Mouse (Mus musculus) retina, embryonic 14.5 days (tissue): ENCODE measurements at regions not wholly inside any gene's neighbourhood (a gene's known extent, or its start where the extent isn't known, plus 50 kb on each side); places are given as distances from the start of the nearest gene placed in this dataset.

ENCODE experiments used
- DNase-seq: peaks from one replicate; pipeline ENCODE4 v3.0.0-alpha.2; 2015; ENCODE audit warnings: low spot score

DNA sequence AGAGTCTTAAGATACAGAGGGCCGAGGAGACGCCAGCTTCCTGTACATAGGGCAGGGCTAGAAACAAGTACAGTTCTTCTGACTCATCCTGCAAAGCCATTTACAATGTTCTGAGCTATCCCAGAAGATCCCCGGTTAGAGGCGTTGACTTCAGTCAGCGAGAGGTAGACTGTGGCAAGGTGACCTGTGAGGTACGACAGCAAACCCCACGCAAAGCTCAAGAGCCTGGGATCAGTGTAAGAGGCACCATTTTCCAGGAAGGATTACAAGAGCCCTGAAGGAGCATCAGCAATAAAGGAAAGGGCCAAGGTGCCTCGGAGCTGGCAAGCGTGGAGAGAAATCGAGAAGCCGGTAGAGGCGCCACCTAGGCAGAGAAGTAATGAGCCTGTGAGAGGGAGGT is 61.8 kb upstream of the Frmd6 start:
- no peak for DNase-seq

DNA sequence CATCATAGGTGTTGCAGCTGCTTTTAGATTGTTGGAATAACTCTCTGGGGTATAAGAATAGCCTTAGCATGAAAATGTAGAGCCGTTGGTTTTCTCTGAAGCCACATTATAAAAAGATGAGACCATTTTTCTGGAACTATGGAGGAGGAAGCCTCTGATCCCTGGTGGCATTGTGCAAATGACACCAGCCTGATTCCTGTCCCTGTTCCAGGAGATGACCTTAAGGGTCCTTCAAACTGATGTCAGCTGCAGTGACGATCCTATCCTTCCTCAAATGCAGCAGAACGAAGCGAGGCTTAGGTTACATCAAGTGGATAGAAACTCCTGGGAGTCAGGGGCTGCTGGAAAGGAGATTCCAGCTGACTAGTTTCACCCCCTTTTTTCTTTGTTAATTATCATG is 59.0 kb upstream of the Frmd6 start:
- no peak for DNase-seq

DNA sequence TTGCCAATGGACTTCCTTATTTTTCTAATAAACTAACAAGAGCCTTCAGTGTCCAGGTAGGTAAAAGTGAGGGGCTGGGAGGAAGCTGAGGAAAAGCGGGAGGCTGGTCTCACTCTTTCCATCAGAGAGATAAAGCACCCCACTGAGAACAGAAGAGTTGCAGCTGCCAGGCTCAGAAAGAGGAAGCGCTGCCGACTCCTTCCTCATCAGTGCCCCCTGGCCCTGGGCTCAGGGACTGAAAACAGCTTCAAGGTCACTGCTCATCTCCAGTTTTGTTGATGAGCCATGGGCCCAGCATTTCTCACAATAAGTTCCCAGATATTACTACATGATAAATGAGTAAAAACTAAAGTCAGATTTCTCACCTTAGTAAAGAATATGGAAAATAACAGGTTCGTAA is 57.4 kb upstream of the Frmd6 start:
- DNase-seq, result no peak

DNA sequence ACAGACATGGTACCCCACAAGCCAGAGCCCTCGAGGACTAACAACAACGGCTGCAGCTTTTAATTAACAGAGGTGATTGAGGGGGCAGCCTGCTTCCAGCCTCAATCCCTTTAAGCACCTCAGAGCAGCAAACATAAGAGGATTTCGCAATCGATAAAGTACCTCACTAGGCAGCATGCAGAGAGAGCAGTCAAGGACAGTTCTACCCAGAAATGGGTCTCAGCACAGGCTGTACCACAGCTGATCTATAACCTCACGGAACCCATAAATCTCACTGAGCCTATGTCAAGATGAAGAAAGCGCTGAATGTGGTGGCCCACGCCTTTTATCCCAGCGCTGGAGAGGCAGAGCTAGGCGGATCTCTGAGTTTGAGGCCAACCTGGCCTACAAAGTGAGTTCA is 56.6 kb upstream of the Frmd6 start:
- peak; percentile 45 for DNase-seq

DNA sequence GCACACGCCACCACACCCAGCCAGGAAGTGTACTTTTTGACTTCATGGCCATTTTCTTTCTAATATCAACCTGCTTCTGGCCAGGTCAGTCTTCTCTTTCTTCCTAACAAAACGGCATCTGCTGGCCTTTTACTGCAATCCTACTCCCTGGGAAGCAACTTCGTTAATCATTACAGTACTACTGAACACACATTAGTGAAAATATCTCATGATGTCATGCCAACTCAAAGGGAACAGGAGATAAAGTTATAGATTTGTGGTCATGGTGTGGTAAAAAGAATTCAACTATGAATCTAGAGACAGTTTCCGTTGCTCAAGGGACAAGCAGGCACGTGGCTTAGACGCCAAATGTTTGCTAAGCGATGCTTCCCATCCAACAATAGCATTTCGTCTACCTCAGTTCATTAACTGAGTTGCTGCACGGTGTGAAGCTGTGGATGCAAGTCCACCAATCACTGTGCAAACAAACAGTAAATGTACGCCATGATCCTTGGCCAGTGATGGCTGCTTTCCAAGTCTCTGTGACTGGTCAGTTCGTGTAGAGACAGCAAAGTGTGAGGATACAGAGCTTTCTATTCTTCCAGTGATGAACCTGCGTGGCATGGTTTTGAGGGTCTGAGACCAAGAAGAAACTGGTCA is 55.7 kb upstream of the Frmd6 start:
- no peak for DNase-seq

DNA sequence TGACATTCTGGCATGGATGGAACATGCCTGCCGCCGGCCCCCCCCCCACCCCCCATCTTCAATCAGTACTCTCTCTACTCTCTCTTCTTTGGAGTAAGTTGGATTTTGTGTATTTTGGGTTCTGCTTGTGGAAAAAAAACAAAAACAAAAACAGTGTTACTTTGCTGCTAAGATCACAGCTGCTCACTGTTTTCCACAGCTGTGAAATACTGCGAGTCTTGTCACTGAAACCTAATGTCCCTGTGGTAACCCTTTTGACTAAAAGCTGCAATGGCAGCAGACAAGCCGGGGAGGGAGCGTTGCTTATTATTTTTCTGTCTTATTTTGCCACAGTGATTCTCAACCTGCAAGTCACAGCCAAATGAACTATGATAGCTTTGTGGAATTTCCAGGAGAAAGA is 51.3 kb upstream of the Frmd6 start:
- DNase-seq, result no peak

DNA sequence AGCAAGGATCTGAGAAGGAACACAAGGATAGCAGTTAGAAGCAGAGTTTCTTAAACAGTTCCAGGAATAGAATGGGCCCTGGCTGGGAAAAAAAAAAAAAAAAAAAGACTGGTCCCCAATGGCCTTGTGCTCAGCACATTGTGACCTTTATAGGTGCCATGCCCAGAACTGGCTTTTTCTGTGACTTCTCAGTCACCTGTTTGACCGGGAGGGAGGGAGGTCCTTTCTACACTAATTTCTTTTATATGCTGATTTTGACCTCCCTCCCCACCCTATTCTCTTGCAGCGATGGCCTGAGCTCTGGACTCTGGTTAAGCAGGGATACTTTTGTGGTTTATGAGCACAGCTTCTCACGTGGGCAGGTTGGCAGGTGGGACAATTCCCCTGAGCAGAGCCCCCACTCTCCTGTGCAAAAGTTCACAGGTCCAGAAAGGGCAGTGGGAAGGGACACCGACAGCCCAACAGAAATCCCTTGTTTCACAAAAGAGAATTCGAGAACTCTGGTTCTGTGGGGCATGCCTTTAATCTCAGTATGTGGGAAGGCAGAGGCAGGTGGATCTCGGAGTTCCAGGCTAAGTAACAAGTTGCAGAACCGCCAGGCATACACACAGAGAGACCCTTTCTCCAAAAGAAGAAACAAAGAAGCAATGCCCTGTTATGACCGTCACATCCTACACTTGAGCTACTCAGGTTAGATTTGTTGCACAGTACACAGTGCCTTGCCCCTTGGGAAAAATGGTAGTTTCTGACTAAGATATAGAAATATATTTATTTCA is 50.3 kb upstream of the Frmd6 start:
- no peak for DNase-seq
